Mouse (Mus musculus) embryonic facial prominence, embryonic 10.5 days (tissue): ENCODE results near the gene Pitpnm3. TPM values are rescaled to one million over a fixed set of nuclear protein-coding genes. Genes with fewer than 3 reads are reported as not detected.

ENCODE experiments used
- DNase-seq: peaks from one replicate; pipeline ENCODE4 v3.0.0-alpha.2; 2017; ENCODE audit warnings: low spot score
- H3K27ac ChIP-seq: fragments of 300-500 bp; sonication (generic); replicated peaks from 2 replicates; pipeline ENCODE4 v1.5.1; 2016; ENCODE audit warnings: mild to moderate bottlenecking
- H3K27me3 ChIP-seq: fragments of 300-500 bp; sonication (generic); replicated peaks from 2 replicates; pipeline ENCODE4 v1.6.1; 2016; ENCODE audit warnings: low read depth, mild to moderate bottlenecking; ENCODE audit not compliant: poor library complexity, severe bottlenecking
- H3K36me3 ChIP-seq: fragments of 300-500 bp; sonication (generic); replicated peaks from 2 replicates; pipeline ENCODE4 v1.6.1; 2016; ENCODE audit warnings: mild to moderate bottlenecking, moderate library complexity
- H3K4me1 ChIP-seq: fragments of 300-500 bp; sonication (generic); 2 replicates; pipeline ENCODE4 v1.6.1; 2016
- H3K4me3 ChIP-seq: fragments of 300-500 bp; sonication (generic); 2 replicates; pipeline ENCODE4 v1.5.1; 2016; ENCODE audit warnings: mild to moderate bottlenecking, moderate library complexity
- H3K9me3 ChIP-seq: fragments of 300-500 bp; sonication (generic); 2 replicates; pipeline ENCODE4 v1.6.1; 2016; ENCODE audit warnings: mild to moderate bottlenecking
- WGBS: fragments of 180-500 bp; shearing (Covaris S2); methylation state at CpG from one replicate; pipeline ENCODE4 v1.1.7; 2016; 5-methylcytosine and 5-hydroxymethylcytosine counted together
- polyA plus RNA-seq: library from polyadenylated mRNA; unstranded; fragments of >200 nt; fragmentation: Nextera tagmentation; extraction: Ambion mirVana; gene quantifications from 2 replicates; pipeline ENCODE4 v1.2.1, GENCODE M21; 2016

Pitpnm3 gene
- polyA plus RNA-seq, 1 experiment from 2014 or later = 0.24 TPM

DNA sequence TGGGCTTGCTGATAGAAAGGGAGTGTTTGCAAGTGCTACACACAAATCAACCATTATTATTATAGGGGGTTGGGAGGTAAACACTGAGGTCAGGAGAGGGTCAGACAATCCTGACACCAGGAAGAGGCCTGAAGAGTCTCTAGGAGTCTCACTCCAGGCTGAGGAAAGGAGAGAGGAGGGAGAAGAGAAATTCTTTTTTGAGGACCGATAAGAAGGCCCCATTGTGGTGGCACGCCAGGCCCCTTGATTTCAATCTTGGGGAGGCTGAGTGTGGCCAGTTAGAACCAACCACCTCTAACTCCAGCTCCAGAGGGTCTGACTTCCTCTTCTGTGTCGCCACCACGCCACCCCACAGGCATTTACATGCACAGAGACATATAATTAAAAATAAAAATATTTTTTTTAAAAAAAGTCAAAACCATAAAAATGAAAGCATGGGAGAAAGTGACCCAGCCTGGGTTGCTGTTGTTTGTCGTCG is 94.2 kb downstream of the Pitpnm3 start:
- Histone ChIP-seq H3K9me3 (no peaks in the 10 kb centered on the region), H3K27ac (peak overlapping the region; percentile 96), H3K36me3 (peaks cover 30% of the 10 kb centered on the region), H3K4me1 (peaks cover 57% of the 10 kb centered on the region), H3K27me3 (peaks cover 30% of the 10 kb centered on the region), H3K4me3 (peak overlapping the region; percentile 81)
- WGBS = 10% methylated on average over 6 of the region's 6 CpGs
- DNase-seq = no peak

GRCm38 (mm10) chr11:72039599-72040386 is 95.8 kb downstream of the Pitpnm3 start:
- Histone ChIP-seq H3K4me1 (peaks cover 52% of the 10 kb centered on the region), H3K27me3 (peaks cover 30% of the 10 kb centered on the region), H3K9me3 (no peaks in the 10 kb centered on the region), H3K27ac (0 out of 2 replicates have a peak overlapping the region, but pooled peaks have one; percentile 6), H3K4me3 (no peak overlapping the region), H3K36me3 (peaks cover 14% of the 10 kb centered on the region)
- WGBS = 43% methylated on average over 16 of the region's 16 CpGs
- DNase-seq = no peak

- Histone ChIP-seq H3K27me3 (peaks cover 30% of the 10 kb centered on the region), H3K9me3 (no peaks in the 10 kb centered on the region), H3K4me1 (peaks cover 35% of the 10 kb centered on the region), H3K36me3 (no peaks in the 10 kb centered on the region), H3K27ac (no peak overlapping the region; the same call in 1 of the 2 replicates), H3K4me3 (no peak overlapping the region)
- DNase-seq = peak; percentile 81
- 1% methylated on average over 4 of the region's 4 CpGs for WGBS
Observed at GRCm38 (mm10) chr11:72037996-72038395, 97.6 kb downstream of the Pitpnm3 start.

- Histone ChIP-seq H3K27me3 (peaks cover 30% of the 10 kb centered on the region), H3K9me3 (no peaks in the 10 kb centered on the region), H3K4me3 (no peak within 1 kb of the TSS), H3K4me1 (peaks cover 30% of the 10 kb centered on the region), H3K36me3 (no peaks in the 10 kb centered on the region), H3K27ac (no peak within 1 kb of the TSS; the same call in 1 of the 2 replicates)
- no peak for DNase-seq
- WGBS = 67% methylated on average over 4 of the region's 4 CpGs
Observed at GRCm38 (mm10) chr11:72037409-72037808, 98.2 kb downstream of the Pitpnm3 start, which contains the start of gene Aipl1. TSS of gene Aipl1 (minus strand) at chr11:72037509.

DNA sequence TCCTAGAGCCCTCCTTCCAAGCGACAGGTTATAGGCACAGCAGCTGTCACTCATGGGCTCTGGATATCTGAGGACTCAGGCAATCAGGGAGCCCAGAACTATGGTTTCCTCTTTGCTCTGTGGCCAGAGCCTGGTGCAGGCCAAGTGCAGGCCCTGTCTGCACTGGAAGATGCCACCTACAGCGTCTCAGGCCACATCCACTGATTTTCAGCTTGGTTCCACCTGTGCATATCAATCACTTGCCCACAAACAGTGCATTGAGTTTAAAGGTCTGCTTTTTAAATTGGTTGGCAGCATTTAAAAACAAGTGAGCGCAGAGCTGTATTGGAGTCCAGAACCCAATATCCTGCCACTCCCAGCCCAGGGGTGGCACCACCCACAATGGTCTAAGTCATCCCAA is 103.0 kb downstream of the Pitpnm3 start:
- peaks cover 26% of the 10 kb centered on the region for H3K27me3 ChIP-seq
- DNase-seq = no peak
- no peaks in the 10 kb centered on the region for H3K9me3 ChIP-seq
- no peak overlapping the region for H3K4me3 ChIP-seq
- no peak overlapping the region for H3K27ac ChIP-seq
- 85% methylated on average over 3 of the region's 3 CpGs for WGBS
- peaks cover 8% of the 10 kb centered on the region for H3K4me1 ChIP-seq
- no peaks in the 10 kb centered on the region for H3K36me3 ChIP-seq

DNA sequence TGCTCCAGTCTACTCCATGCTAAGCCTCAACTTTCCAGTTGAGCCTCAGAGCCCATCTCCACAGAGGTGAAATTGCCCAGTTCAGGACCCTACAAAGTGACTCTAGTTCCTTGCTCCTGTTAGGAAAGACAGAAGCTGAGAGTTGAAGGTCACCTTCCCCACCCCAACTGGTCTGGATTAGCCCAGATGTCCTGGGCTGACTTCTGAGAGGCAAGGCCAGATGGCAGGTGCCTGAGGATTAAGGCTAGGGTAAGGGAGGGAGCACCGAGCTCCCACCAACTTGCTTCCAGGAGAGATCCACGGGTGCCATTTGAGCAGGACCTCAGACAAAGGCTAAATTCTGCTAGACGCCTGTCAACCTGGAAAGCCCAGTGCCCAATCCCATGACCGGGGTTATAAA is 103.5 kb downstream of the Pitpnm3 start:
- Histone ChIP-seq H3K36me3 (no peaks in the 10 kb centered on the region), H3K27me3 (peaks cover 25% of the 10 kb centered on the region), H3K9me3 (no peaks in the 10 kb centered on the region), H3K4me1 (peaks cover 8% of the 10 kb centered on the region), H3K4me3 (no peak overlapping the region), H3K27ac (no peak overlapping the region)
- DNase-seq = no peak
- 80% methylated on average over 4 of the region's 4 CpGs for WGBS

GRCm38 (mm10) chr11:72031353-72031752 is 104.2 kb downstream of the Pitpnm3 start:
- Histone ChIP-seq H3K27ac (no peak overlapping the region), H3K4me3 (no peak overlapping the region), H3K36me3 (no peaks in the 10 kb centered on the region), H3K9me3 (no peaks in the 10 kb centered on the region), H3K27me3 (peaks cover 27% of the 10 kb centered on the region), H3K4me1 (peaks cover 8% of the 10 kb centered on the region)
- no peak for DNase-seq
- 91% methylated on average over 7 of the region's 7 CpGs for WGBS

- H3K9me3 ChIP-seq = no peaks in the 10 kb centered on the region
- peaks cover 27% of the 10 kb centered on the region for H3K27me3 ChIP-seq
- H3K27ac ChIP-seq = no peak overlapping the region
- no peak overlapping the region for H3K4me3 ChIP-seq
- peak; percentile 75 for DNase-seq
- 19% methylated on average over 23 of the region's 23 CpGs for WGBS
- H3K4me1 ChIP-seq = peaks cover 6% of the 10 kb centered on the region
- H3K36me3 ChIP-seq = no peaks in the 10 kb centered on the region
Observed at GRCm38 (mm10) chr11:72029143-72029542, 106.4 kb downstream of the Pitpnm3 start.

GRCm38 (mm10) chr11:72027836-72028235 is 107.7 kb downstream of the Pitpnm3 start:
- H3K36me3 ChIP-seq = no peaks in the 10 kb centered on the region
- peaks cover 9% of the 10 kb centered on the region for H3K4me1 ChIP-seq
- H3K27me3 ChIP-seq = peaks cover 27% of the 10 kb centered on the region
- H3K9me3 ChIP-seq = no peaks in the 10 kb centered on the region
- H3K4me3 ChIP-seq = no peak overlapping the region
- DNase-seq = no peak
- no peak overlapping the region for H3K27ac ChIP-seq
- WGBS = 68% methylated on average over 9 of the region's 9 CpGs

DNA sequence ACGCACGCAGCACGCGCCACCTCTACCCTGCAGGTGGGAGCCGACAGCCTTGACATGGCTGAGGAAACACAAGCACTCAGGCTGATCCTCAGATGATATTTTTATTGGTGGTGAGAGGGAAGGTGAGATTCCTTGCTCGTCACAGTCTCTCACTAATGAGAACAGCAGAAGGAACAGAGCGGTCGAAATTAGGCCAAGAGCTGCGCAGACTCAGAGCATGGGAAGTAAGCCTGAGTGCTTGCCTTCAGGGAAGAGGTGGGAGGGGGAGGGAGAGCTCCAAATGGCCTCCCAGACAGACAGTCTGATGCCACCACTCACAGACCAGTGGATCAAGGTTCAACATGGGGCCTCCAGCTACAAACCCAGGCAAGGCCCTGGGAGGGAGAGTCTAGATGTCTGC is 109.1 kb downstream of the Pitpnm3 start:
- WGBS = 87% methylated on average over 9 of the region's 9 CpGs
- Histone ChIP-seq H3K27me3 (peaks cover 27% of the 10 kb centered on the region), H3K36me3 (no peaks in the 10 kb centered on the region), H3K4me1 (peaks cover 9% of the 10 kb centered on the region), H3K4me3 (no peak overlapping the region), H3K9me3 (no peaks in the 10 kb centered on the region), H3K27ac (no peak overlapping the region)
- no peak for DNase-seq

- no peak overlapping the region for H3K27ac ChIP-seq
- WGBS = 41% methylated on average over 5 of the region's 5 CpGs
- H3K36me3 ChIP-seq = no peaks in the 10 kb centered on the region
- no peak for DNase-seq
- H3K9me3 ChIP-seq = no peaks in the 10 kb centered on the region
- H3K27me3 ChIP-seq = peaks cover 27% of the 10 kb centered on the region
- H3K4me1 ChIP-seq = peaks cover 9% of the 10 kb centered on the region
- H3K4me3 ChIP-seq = no peak overlapping the region
Observed at GRCm38 (mm10) chr11:72025843-72026242, 109.7 kb downstream of the Pitpnm3 start.

DNA sequence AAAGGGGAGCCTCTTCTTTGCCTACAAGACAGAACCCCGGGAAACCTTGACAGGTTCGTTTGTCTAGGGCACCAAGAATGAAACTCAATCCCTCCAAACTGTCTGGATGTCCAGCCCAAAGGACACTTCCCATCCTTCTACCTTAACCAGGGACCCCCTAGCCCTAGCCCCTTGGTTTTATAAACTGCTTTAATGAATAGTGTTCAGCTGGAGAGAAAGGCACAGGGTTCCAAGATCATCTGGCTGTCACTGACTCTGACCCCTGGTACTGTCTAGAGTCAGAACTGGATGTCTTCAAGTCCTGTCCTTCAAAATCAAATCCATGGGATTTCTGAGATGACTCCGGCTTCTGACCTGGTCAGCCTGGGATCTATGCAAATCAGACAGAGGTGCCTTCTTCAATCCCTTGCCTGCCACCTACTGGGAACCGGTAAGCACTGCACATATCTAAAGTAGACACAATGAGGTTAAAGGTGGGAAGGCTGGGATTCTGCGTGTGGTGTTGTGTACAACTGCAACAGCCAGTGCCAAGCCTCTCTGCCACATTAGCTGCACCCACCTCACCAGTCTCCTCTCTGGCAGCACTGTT is 111.3 kb downstream of the Pitpnm3 start:
- H3K9me3 ChIP-seq = no peaks in the 10 kb centered on the region
- peak; percentile 66 for DNase-seq
- peaks cover 13% of the 10 kb centered on the region for H3K27me3 ChIP-seq
- 30% methylated on average over 5 of the region's 5 CpGs for WGBS
- no peak overlapping the region for H3K27ac ChIP-seq
- H3K4me1 ChIP-seq = peaks cover 9% of the 10 kb centered on the region
- H3K36me3 ChIP-seq = no peaks in the 10 kb centered on the region
- no peak overlapping the region for H3K4me3 ChIP-seq

- Histone ChIP-seq H3K4me1 (peaks cover 5% of the 10 kb centered on the region), H3K27ac (no peak overlapping the region), H3K36me3 (no peaks in the 10 kb centered on the region), H3K4me3 (no peak overlapping the region), H3K27me3 (peaks cover 6% of the 10 kb centered on the region; the same call in 1 of the 2 replicates), H3K9me3 (no peaks in the 10 kb centered on the region)
- 46% methylated on average over 10 of the region's 10 CpGs for WGBS
- DNase-seq = peak; percentile 42
Observed at GRCm38 (mm10) chr11:72023581-72023980, 112.0 kb downstream of the Pitpnm3 start.
